Mouse (Mus musculus): ENCODE results near the gene Muc1.

The Muc1 gene

DNA sequence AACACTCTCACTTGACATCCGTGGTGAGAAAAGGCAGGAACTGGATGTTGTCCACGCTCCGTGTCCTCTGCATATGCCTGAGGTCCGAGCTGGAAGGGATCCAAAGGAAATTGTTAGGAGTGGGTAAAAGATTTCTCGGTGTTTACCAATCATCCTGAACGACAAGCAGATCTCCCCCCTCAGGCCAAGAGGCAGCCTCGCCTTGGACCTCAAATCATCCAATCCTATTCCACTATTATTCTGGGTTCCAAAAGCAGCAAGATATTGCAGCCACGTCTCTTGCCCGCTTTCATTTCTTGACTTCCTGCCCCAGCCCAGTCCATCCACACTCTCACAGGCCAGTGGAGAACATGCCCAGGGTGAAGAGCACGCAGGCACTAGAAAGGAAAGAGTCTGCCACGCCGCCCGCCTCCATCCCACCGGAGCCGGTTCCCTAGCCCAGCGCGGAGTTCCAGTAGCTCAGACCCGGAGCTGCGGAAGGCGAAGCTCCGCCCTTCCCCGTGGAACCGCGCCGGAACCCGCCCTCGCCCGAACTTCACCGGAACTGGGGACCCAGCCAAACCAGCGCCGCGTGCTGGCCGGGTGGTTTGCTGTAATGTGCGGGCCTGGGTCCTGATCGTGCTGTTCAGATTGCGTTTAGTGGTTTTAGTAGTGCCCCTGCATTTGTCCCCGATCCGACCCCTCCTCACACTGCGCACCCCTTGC lies 41.3 kb downstream of the Muc1 start, which contains the start of gene Slc50a1:
Gene Slc50a1, minus strand, starts transcription at position 520 of the 705 bp plus-strand sequence.
- peak; percentile 36 for DNase-seq (ENCODE audit: low read depth, low spot score)

DNA sequence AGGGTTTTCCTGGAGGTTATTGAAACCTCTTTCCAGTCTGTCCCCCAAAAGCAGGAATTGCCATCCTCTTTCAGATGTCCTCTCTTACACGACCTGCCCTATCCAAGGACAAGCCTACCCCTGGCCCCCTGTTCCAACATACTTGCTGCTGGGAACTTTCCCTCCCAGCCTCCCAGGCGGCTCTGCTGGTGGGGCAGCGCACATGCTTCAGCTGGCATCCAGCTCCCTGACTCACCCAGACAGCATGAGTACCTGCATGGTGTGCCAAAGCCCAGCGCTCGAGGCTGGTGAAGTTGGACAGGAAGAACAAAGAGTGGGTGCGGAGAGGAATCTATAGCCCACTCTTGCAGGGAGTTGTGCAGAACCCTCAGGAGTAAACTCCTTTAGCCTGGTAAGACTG lies 42.0 kb downstream of the Muc1 start:
- DNase-seq (ENCODE audit: low read depth, low spot score): no peak

DNA sequence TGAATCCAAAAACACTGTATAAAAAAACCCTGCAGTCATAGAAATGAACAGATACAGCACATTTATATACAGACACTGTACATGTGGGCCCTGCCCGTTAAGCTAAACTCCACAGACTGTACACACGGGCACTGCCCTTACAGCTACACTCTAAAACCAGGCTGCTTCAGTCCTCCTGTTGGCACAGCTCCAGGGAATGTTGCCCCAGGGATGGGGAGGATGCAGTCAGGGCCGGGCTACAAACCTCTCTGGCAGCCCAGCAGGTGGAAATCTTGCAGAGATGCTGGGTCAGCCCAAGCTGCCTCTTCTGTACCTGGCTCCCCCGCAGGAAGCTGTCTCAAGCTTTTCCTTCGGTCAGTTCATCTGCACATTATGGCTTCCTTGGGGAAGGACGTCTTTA lies 42.9 kb downstream of the Muc1 start:
- no peak for DNase-seq (ENCODE audit: low read depth, low spot score)

DNA sequence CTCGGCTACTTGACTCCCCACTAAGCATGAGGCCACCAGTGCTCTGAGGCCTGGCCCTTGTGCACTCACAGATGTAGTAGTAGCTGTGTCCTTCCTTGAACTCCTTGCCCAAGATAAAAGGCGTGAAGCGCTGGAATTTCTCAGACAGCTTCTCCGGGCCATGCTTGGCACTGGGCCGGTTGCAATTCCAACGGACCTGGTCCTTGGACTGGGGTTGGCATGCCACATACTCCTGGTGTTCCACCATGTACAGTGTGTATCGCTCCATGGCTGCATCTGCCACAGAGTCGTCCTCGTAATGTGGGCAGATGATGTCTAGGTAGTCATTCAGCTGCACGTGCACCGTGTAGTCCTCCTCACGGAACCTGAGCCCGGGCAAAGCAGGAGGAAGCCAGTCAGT lies 47.2 kb downstream of the Muc1 start:
- DNase-seq (ENCODE audit: low read depth, low spot score): no peak

DNA sequence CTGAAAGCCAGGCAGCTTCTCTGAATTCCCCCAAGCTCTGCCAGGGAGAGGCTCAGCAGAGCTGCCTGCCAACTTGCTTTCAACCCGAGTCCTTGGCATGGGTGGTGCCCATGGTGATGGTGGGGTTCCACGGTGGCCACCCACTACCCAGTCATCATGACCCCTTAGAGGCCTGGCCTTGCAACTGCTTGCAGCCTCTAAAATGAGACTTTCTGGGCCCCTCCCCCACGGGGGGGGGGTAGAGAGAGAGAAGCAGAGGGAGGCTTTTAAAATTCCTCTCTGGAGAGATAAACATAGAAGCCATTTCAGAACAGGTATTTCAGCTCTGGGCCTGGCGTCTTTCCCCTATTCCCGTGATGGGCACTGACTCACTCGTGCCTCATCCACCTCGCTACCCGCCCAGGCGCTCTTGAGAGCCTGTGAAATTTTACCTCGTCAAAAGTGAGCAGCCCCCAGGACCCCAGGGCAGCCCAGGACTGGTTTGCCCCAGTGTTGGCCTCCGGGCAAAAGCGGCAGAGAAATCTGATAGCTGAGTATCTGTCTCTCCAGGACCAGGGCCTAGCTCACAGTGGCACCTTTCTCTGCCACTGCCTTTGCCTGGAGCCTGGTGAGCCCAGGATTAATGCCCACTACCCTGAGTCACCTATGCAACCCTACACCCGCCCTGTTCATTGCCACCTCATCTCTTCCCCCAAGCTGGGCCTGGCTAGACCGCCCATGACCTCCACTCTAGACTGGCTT lies 48.6 kb downstream of the Muc1 start:
- no peak for DNase-seq (ENCODE audit: low read depth, low spot score)

DNA sequence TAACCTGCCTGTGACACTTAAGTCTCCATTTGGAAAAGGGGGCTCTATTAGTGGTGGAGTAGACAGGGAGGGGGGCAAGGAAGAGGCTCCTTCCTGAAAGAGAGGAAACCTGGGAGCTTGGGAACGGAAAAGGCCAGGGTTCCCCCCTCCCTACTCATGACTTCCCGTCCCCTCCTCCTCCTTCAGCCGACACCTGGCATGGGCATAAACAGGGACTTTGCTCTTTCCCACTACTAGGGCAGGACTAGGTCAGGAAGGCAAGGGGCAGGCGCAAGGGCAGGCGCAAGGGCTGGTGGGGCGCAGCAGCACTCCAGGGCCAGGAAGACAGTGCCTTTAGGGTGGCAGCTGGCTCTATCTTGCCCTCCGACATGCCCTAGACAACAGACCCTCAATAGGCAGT lies 49.2 kb downstream of the Muc1 start:
- no peak for DNase-seq (ENCODE audit: low read depth, low spot score)

DNA sequence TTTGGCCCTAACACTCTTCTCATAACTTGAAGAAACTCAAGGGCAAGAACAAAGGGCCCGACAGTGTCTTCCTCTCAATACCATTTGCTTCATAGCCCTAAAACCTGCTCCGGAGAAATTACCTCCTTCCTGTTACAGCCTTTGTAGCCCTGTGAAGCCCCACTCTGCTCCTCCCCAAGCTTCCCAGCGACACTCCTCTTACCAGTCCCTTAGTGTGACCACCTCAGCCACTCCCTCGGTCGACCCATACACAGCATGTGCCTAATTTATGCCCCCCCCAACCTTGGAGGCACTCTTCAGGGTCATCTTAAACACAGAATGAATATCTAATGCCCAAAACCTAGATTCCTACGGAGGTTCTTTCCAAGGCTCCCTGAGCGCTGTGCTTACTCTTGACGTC lies 49.8 kb downstream of the Muc1 start:
- no peak for DNase-seq (ENCODE audit: low read depth, low spot score)

DNA sequence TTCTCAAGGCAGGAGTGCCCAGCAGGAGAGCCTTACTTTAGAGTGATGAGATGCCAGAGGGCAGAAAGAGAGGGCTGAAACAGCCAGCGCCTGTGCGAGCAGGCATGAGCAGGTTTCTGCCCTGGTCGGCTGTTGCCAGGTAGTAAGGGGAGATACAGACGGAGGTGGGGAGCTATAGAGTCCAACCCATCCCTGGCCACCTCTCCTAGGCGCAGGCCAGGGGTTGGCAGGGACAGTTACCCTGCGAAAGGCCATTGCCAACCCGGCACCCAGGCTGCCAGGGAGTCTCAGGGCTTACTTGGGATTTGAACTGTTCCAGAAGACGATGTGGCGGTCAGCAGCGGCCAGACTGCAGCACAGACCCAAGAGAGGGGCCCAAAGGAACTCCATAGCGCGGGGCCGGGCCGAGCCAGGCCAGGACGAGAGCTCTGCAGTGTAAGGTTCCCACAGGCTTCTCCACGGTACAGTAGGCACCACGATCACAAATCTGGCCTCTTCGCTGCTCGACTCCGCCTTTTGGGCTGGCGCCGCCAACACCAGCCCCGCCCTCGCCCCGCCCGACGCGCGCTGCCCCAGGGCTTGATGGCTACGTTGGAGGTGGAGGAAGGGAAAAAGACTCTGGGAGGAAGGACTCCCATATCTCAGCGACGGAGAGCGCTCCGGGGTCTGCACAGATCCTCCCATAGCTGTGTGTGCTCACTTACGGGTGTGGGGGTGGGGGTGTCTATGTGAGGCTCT lies 50.5 kb downstream of the Muc1 start:
- peak; percentile 78 for DNase-seq (ENCODE audit: low read depth, low spot score)

DNA sequence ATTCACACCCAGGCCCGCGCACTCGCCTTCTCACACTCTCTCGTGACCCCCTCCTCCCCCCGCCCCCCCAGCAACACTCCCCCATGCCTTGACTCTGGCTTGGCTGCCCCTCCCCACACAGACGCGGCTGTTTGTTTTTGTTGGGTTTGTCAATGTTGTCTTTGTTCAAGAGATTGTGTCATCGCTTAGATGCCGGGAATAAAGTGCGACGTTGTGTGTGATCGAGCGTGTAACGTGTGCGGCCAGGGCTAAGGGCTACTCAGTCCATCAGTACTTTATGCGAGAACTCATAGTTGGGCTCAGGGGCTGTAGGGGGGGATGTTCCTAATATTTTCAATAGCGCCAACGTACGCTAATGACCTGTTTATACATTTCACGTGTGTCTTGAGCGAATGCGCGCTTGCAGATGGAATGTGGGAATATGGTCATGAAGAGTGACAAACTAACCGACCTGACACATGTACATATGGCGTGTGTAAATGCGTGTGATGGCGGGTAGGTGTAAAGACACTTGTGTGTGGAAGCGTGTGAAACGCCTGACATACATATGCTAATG lies 51.3 kb downstream of the Muc1 start:
- no peak for DNase-seq (ENCODE audit: low read depth, low spot score)

DNA sequence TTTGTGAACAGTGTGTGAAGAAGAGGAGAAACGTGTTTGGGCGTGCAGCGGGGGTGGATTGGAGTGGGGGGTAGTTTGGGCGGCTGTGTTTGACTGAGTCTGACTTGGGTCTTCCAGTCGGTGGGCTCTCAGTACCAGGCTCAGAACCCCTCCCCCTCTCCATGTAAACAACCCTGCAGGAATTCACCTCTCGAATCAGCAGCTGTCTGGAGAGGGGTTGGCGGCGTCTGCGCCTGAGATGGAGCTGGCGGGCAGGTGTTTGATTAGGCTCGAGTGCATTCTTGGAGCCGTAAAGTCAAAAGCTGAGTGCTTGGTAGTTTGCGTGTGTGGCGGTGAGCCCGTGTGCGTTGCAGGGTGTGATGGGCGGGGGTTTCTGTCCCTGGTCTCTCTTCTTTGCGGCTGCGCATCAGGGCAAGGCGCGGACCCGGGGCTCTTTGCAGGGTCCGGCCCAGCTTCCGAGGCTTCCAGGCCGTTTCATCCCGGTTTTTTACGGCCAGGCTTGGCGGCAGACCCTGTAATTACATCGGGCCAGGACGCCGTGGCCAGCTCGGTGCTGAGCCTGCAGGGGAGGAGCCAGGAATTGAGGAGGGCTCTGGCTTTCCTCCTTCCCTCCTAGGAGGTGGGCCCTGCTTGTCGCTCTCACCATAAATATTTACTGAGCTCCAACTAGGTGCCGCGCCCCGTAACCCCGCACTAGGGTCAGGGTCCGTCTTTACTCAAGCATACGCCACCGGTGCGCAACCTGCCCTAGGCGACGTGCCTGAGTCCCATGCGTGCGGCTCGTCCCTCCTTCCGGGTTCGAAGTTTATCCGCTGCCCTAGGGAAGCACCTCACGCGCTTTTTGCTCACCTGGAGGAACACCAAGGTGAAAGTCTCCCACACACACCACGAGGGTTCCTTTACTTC lies 52.0 kb downstream of the Muc1 start, which contains the start of gene Efna1:
Gene Efna1, minus strand, starts transcription at position 537 of the 906 bp plus-strand sequence.
- peak; percentile 54 for DNase-seq (ENCODE audit: low read depth, low spot score)

DNA sequence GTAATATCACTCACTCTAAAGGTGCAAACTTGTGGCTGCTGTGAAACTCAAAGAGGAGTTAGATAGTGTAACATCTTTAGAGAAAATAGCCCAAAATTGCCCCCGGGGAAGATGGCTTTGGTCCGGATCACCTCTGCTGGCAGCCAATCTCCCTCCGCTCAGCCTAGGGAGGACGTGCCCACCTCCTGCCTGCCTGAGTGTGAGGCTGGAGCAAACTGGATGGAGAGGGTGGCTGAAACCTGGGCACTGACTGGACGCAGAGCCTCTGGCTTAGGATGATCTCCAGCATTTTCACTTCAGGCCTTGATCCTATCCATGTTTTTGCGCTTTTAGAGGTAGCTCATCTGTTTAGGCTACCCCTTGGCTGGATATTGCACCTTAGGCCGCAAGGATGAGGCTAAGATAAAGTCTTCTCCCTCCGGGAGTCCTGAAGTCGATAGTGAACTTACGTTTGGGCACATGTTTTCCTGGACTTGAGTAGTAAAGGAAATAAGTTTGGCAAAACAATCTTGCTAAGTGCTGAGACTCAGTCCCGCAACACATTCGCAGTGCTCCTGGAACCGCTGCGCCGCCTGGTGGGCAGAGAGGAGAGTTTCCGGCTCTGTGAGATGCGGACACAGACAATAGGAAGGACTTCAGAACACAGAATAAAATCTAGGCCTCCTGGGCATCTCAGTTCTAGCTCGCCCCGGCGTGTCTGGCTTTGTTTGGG lies 52.9 kb downstream of the Muc1 start:
- DNase-seq (ENCODE audit: low read depth, low spot score): peak; percentile 88

DNA sequence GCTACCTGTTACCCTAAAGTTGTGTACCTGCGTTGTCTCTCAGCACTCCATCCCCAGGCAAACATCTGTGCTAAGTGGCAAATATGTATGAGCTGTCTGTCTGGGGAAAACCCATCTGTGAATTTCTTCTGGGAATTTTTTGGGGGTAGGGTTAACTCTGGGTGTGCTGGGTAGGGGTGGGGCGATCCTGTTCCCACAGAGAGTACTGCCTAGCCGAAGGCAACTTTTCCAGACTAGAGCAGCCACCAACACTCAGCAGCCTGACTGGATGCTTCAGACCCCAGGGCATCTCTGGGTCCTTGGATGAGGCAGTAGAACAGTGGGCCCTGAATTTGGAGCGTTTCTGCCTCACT lies 53.4 kb downstream of the Muc1 start:
- DNase-seq (ENCODE audit: low read depth, low spot score): no peak

All from ES-CJ7 (cell line).